Mouse (Mus musculus) gastrocnemius, adult 2 months (tissue): Measurements from ENCODE around the gene Nos1ap. TPM values are rescaled to one million over a fixed set of nuclear protein-coding genes. Genes with fewer than 3 reads are reported as not detected.

Source experiments
- DNase-seq: peaks from one replicate; pipeline ENCODE4 v3.0.0; 2022
- H3K27ac ChIP-seq: fragments of 200-600 bp; 2 replicates; pipeline ENCODE4 v1.8.1; 2022; ENCODE audit warnings: mild to moderate bottlenecking
- H3K4me3 ChIP-seq: fragments of 200-600 bp; 2 replicates; pipeline ENCODE4 v1.8.1; 2022; ENCODE audit warnings: mild to moderate bottlenecking, moderate library complexity
- CTCF ChIP-seq: fragments of 200-600 bp; IDR thresholded peaks from 2 replicates; pipeline ENCODE4 v1.8.1; 2022; ENCODE audit warnings: antibody characterized with exemption, mild to moderate bottlenecking, moderate library complexity
- intact Hi-C: fragments of 180-260 bp; cut with DNase I; formaldehyde crosslinking; loops from one replicate; pipeline ENCODE4 v1.15.1; 2025
- total RNA-seq, 2 experiments: library from RNA; stranded (reverse); gene quantifications; 2 replicates each; pipeline ENCODE4 v1.2.3; 2021

The Nos1ap gene
- total RNA-seq, 2 experiments from 2014 or later, result 0.79 to 2.0 TPM

DNA sequence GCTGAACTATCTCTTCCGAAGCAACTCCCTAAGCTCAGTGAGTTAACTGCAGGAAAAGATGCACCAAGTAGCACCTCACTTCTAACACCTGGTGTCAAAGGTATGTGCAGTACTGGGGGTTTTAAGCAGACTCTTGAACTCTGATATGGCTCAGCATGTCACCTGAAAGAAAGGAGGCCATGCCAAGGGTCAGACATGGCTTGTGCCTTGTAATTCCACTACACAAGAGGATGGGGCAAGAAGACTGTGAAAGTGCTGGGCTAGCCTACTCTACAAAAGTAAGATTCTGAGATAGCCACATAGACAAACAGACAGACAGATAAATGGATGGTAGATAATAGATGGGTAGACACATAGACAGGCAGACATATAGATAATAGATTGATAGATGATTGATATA is 87.7 kb downstream of the Nos1ap start:
- no peak for DNase-seq
- TF ChIP-seq CTCF, result no peak
- intact Hi-C loops, result no loop called here
- no peak overlapping the region for H3K4me3 ChIP-seq
- no peak overlapping the region for H3K27ac ChIP-seq

GRCm38 (mm10) chr1:170501556-170501955 is 88.1 kb downstream of the Nos1ap start:
- no peak for DNase-seq
- no peak overlapping the region for H3K4me3 ChIP-seq
- intact Hi-C loops, result no loop called here
- no peak overlapping the region for H3K27ac ChIP-seq
- TF ChIP-seq CTCF, result no peak

- Histone ChIP-seq H3K27ac (no peak overlapping the region), H3K4me3 (no peak overlapping the region)
- intact Hi-C loops, result no loop called here
- DNase-seq, result peak; percentile 54
- no peak for TF ChIP-seq CTCF
Measured at GRCm38 (mm10) chr1:170499891-170500290, 89.8 kb downstream of the Nos1ap start.

- Histone ChIP-seq H3K27ac (no peak overlapping the region), H3K4me3 (no peak overlapping the region)
- DNase-seq, result no peak
- intact Hi-C loops, result no loop called here
- TF ChIP-seq CTCF, result no peak
Measured at GRCm38 (mm10) chr1:170499466-170499865, 90.2 kb downstream of the Nos1ap start.

- TF ChIP-seq CTCF, result no peak
- intact Hi-C loops, result no loop called here
- Histone ChIP-seq H3K4me3 (no peak overlapping the region), H3K27ac (no peak overlapping the region)
- DNase-seq, result no peak
Measured at GRCm38 (mm10) chr1:170498645-170499044, 91.0 kb downstream of the Nos1ap start.

GRCm38 (mm10) chr1:170496221-170496620 is 93.4 kb downstream of the Nos1ap start:
- no peak overlapping the region for H3K4me3 ChIP-seq
- TF ChIP-seq CTCF, result no peak
- intact Hi-C loops, result no loop called here
- no peak for DNase-seq
- H3K27ac ChIP-seq, result no peak overlapping the region

GRCm38 (mm10) chr1:170495538-170496183 is 94.0 kb downstream of the Nos1ap start:
- H3K27ac ChIP-seq, result no peak overlapping the region
- DNase-seq, result no peak
- intact Hi-C loops, result no loop called here
- no peak for TF ChIP-seq CTCF
- no peak overlapping the region for H3K4me3 ChIP-seq

- intact Hi-C loops, result no loop called here
Measured at GRCm38 (mm10) chr1:170492527-170492926, 97.1 kb downstream of the Nos1ap start.

DNA sequence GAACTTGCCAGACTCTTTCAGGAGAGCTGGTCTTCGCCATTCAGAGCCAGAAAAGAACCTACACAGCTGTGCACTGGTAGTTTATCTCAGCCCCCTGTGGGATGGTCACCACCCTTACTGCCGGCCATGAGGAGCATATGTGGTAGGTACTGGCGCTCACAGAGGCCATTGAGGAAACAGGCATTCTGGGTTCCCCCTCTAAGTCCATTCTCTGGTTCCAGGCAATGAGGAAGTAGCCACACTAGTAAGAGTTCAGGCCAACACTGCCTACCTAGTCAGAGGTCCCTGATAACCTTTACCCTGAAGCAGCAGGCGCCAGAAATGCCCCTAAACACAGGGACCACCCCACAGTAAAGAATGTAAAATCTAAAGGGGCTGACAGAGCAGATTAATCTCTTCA is 97.6 kb downstream of the Nos1ap start:
- no peak for TF ChIP-seq CTCF
- Histone ChIP-seq H3K4me3 (no peak overlapping the region), H3K27ac (no peak overlapping the region)
- intact Hi-C loops, result no loop called here
- no peak for DNase-seq

More at GRCm38 (mm10) chr1:170492527-170492926, 97.1 kb downstream of the Nos1ap start:
- Histone ChIP-seq H3K4me3 (no peak overlapping the region), H3K27ac (no peak overlapping the region)
- no peak for DNase-seq
- TF ChIP-seq CTCF, result no peak

DNA sequence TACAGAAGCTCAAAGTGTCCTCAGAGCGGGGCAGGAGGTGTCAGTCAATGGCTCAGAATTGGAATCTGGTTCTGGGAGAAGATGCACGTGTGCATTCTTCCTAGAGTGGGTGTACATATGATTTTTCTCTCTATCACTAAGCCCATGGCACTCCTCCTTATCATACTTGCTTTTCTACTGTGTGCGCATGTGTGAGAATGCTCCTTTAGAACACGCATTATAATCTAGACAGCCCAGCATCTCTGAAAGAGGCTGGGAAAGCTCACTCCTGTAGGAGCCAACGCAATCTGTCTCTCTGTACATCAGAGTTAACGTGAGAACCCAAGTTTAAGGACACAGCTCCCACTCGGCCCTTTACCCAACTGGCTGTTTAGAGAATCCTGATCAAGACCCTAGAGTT is 99.7 kb downstream of the Nos1ap start:
- DNase-seq, result no peak
- no peak overlapping the region for H3K4me3 ChIP-seq
- H3K27ac ChIP-seq, result no peak overlapping the region
- intact Hi-C loops, result no loop called here
- TF ChIP-seq CTCF, result no peak

GRCm38 (mm10) chr1:170489450-170489849 is 100.2 kb downstream of the Nos1ap start:
- H3K4me3 ChIP-seq, result no peak overlapping the region

GRCm38 (mm10) chr1:170485119-170485518 is 104.5 kb downstream of the Nos1ap start:
- Histone ChIP-seq H3K27ac (no peak overlapping the region), H3K4me3 (no peak overlapping the region)
- no peak for DNase-seq
- no peak for TF ChIP-seq CTCF
- intact Hi-C loops, result no loop called here

More at GRCm38 (mm10) chr1:170489450-170489849, 100.2 kb downstream of the Nos1ap start:
- no peak overlapping the region for H3K27ac ChIP-seq
- intact Hi-C loops, result no loop called here
- no peak for TF ChIP-seq CTCF
- DNase-seq, result no peak

DNA sequence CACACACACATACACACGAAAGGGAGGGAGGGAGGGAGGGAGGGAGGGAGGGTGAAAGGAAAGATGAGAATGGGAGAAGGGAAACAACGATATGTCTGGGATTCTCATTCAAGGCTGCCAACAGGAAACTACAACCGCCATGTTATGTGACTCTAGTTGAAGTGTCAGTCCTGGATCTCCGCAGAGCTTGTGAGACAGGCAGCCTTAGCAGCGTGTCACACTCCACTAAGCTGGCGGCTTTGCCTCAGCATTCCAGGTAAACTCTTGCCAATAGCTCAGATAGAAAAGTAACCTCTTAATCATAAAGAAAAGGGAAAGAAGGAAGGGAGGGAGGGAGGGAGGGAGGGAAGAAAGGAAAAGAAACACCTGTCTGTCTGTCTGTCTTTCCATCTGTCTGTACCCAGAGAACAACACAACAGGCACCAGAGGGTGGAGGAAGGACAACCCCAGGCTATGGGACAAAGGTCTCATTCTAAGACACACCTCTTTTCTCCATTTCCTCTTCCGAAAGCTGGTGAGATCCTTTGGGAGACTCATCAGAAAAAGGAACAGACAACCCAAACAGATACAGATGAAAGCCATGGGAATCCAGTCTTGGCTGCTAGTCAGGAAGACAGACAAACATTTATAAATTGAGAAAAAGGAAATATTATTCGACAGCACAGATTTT is 107.3 kb downstream of the Nos1ap start:
- Histone ChIP-seq H3K4me3 (no peak overlapping the region), H3K27ac (no peak overlapping the region)
- no peak for TF ChIP-seq CTCF
- DNase-seq, result no peak
- intact Hi-C loops, result no loop called here

DNA sequence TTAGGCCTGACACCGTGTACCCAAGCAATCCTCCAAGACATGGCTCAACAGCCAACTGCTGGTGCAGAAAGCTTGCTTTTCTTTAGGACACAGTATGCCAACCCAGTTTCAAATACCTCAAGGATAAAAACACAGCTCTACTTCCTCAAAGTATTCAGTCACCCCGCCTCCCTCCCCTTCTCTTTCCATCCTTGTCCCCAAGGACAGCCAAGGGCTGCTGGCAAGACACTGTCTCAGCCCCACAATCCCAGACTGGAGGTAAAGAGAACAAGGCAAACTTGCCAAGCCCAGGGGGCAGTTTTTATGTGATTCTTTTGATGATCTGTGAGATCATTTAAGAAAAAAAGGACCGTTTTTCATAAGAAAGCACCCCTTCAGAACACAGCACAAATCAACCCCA is 108.6 kb downstream of the Nos1ap start:
- intact Hi-C loops, result no loop called here
- Histone ChIP-seq H3K27ac (no peak overlapping the region), H3K4me3 (no peak overlapping the region)
- no peak for TF ChIP-seq CTCF
- no peak for DNase-seq
